Mouse (Mus musculus): Measurements from ENCODE around the gene Rnf212b.

- TF ChIP-seq CTCF (IDR thresholded peaks at IDR 0.05; ENCODE audit: control insufficient read depth, insufficient read depth, low read length) (no peak), POLR2A (IDR thresholded peaks at IDR 0.05; ENCODE audit: borderline replicate concordance, control insufficient read depth, low read depth, low read length) (no peak)
These were observed 18.0 kb upstream of the Rnf212b start for GRCm38 (mm10) chr14:54795901-54796300.

All from bone marrow, adult 2 months (tissue).